10 mouse cellular contexts compared by ENCODE assay signal in the genomic region with DNA sequence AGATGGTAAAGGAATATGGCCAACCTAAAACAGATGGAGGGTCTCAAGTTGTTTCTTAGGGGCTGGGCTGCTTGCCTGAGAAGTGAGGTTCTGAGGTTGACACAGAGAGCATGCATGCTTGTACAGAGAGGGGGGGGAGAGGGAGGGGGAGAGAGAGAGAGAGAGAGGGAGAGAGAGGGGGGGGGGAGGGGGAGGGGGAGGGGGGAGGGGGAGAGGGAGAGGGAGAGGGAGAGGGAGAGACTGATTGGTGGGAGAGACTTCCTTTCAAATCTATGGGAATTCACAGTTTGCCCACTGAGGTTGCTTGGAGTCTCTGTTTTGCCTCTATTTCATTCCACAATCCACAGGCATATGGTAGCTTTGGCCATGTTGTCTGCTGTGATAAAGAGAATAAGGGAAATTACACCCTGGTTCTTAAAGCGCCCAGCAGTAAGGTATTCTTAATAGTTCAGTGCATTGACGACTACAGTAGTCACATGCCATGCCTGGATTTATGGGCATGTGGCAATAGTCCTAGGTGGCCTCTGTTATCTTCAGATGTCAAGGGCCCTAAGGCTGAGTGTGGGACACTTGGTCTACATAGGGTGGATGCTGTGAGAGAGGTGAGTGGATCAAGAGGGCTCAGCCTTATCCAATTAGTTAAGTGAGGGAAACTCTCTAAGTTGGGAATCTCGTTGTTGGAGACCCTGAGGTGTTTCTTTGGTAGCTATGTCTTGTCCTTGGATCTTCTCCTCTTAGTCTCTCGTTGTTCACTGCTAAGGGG. TPM values are rescaled to one million over a fixed set of nuclear protein-coding genes. Genes with fewer than 3 reads are reported as not detected.
DNase-seq lines count a peak whose midpoint lies in the region; ATAC-seq lines count a peak whose summit lies in the region.
"Had no signal": no experiment of that assay in that cellular context is flagged by ENCODE, and none has a peak within 500 bp of the region (broad histone marks: within the 10 kb centered on the region; RNA-seq: fewer than 3 reads in every experiment).

No protein-coding gene starts in this region.

- H3K9ac ChIP-seq in kidney, embryonic 14.5 days (ENCODE audit: low read depth, low read length), result no peak overlapping the region
- peak overlapping the region; percentile 87 for H3K9ac ChIP-seq in embryonic facial prominence, embryonic 13.5 days
- peak overlapping the region; percentile 93; the same call in 1 of the 2 replicates for H3K9ac ChIP-seq in intestine, embryonic 16.5 days (ENCODE audit: low read depth, low read length)

- H3K4me3 ChIP-seq in kidney, embryonic 14.5 days (ENCODE audit: low read length), result peak overlapping the region; percentile 89; the same call in 1 of the 2 replicates
- H3K4me3 ChIP-seq in embryonic facial prominence, embryonic 13.5 days, result peak overlapping the region; percentile 79
- H3K4me3 ChIP-seq in intestine, embryonic 16.5 days (ENCODE audit: low read length), result peak overlapping the region; percentile 90

- DNase-seq in kidney, postnatal 10 days, result no peak
- peak; percentile 43 for DNase-seq in naive thymus-derived CD4-positive, alpha-beta T cell, adult 2 months (ENCODE audit: low read depth)
- no peak for DNase-seq in left cerebral cortex, adult 18-20 months (ENCODE audit: low spot score in 2 of 2)
- no peak for DNase-seq in cerebellum, postnatal 36 days
- no peak for DNase-seq in right cerebral cortex, postnatal 4 days

- no peaks in the 10 kb centered on the region for H3K27me3 ChIP-seq in kidney, embryonic 14.5 days (ENCODE audit: control insufficient read depth, insufficient read depth, low read length)
- H3K27me3 ChIP-seq in embryonic facial prominence, embryonic 13.5 days, result no peaks in the 10 kb centered on the region
- H3K27me3 ChIP-seq in intestine, embryonic 16.5 days (replicated peaks; ENCODE audit: control insufficient read depth, insufficient read depth, low read length), result no peaks in the 10 kb centered on the region

- peak overlapping the region; percentile 64 for H3K4me2 ChIP-seq in kidney, embryonic 14.5 days (replicated peaks; ENCODE audit: low read depth, low read length)
- peak overlapping the region; percentile 69 for H3K4me2 ChIP-seq in embryonic facial prominence, embryonic 13.5 days
- peak overlapping the region; percentile 76 for H3K4me2 ChIP-seq in intestine, embryonic 16.5 days (ENCODE audit: low read depth, low read length)

- no peaks in the 10 kb centered on the region for H3K36me3 ChIP-seq in kidney, embryonic 14.5 days (ENCODE audit: control insufficient read depth, insufficient read depth, low read length)
- H3K36me3 ChIP-seq in embryonic facial prominence, embryonic 13.5 days, result no peaks in the 10 kb centered on the region
- no peaks in the 10 kb centered on the region for H3K36me3 ChIP-seq in intestine, embryonic 16.5 days (ENCODE audit: control insufficient read depth, insufficient read depth, low read length)

- H3K27ac ChIP-seq in kidney, embryonic 14.5 days (ENCODE audit: low read depth, low read length), result no peak overlapping the region
- H3K27ac ChIP-seq in embryonic facial prominence, embryonic 13.5 days, result peak overlapping the region; percentile 96; the same call in 1 of the 2 replicates
- H3K27ac ChIP-seq in intestine, embryonic 16.5 days (ENCODE audit: low read length), result peak overlapping the region; percentile 96; the same call in 1 of the 2 replicates

- WGBS in kidney, embryonic 14.5 days, result 43% methylated on average over 4 of the region's 4 CpGs
- WGBS in embryonic facial prominence, embryonic 13.5 days, result 40% methylated on average over 4 of the region's 4 CpGs
- 44% methylated on average over 4 of the region's 4 CpGs for WGBS in intestine, embryonic 16.5 days

- ATAC-seq in kidney, embryonic 14.5 days (ENCODE audit: low FRiP score, low TSS enrichment), result no peak
- no peak for ATAC-seq in embryonic facial prominence, embryonic 13.5 days (ENCODE audit: insufficient number of reproducible peaks, insufficient read depth, low FRiP score, low TSS enrichment, low read depth)
- no peak for ATAC-seq in intestine, embryonic 16.5 days

- no peaks in the 10 kb centered on the region for H3K9me3 ChIP-seq in kidney, embryonic 14.5 days (ENCODE audit: control insufficient read depth, low read length)
- H3K9me3 ChIP-seq in embryonic facial prominence, embryonic 13.5 days, result no peaks in the 10 kb centered on the region
- no peaks in the 10 kb centered on the region for H3K9me3 ChIP-seq in intestine, embryonic 16.5 days (ENCODE audit: control insufficient read depth, low read length)

- 0 out of 2 replicates have a peak, but pooled peaks cover 9% of the 10 kb centered on the region for H3K4me1 ChIP-seq in kidney, embryonic 14.5 days (ENCODE audit: control insufficient read depth, insufficient read depth, low read length)
- H3K4me1 ChIP-seq in embryonic facial prominence, embryonic 13.5 days, result peaks cover 18% of the 10 kb centered on the region
- H3K4me1 ChIP-seq in intestine, embryonic 16.5 days (ENCODE audit: control insufficient read depth, insufficient read depth, low read length), result peaks cover 17% of the 10 kb centered on the region

RNA-seq across cellular contexts. Expression of gene Klrb1b, which starts 15.4 kb away (rescaled TPM):
- not detected in 2 replicates for polyA plus RNA-seq in kidney, embryonic 14.5 days (2014; fragmentation: Nextera tagmentation; extraction: Ambion mirVana)
- 0.19 TPM in 1 of 2 replicates, not detected in the other for polyA plus RNA-seq in embryonic facial prominence, embryonic 13.5 days (2015; fragmentation: Nextera tagmentation; extraction: Ambion mirVana)
- 1.1 and 1.4 TPM in 2 replicates for polyA plus RNA-seq in intestine, embryonic 16.5 days (2015; fragmentation: Nextera tagmentation; extraction: Ambion mirVana)
- not detected for total RNA-seq in left cerebral cortex, adult 18-20 months (2021)
- total RNA-seq: gastrocnemius, postnatal 14 days had no signal

RNA-seq across cellular contexts. Expression of gene Gm44511, which starts 15.4 kb away (rescaled TPM):
- polyA plus RNA-seq in kidney, embryonic 14.5 days (2014; fragmentation: Nextera tagmentation; extraction: Ambion mirVana), result not detected in 2 replicates
- not detected in 2 replicates for polyA plus RNA-seq in embryonic facial prominence, embryonic 13.5 days (2015; fragmentation: Nextera tagmentation; extraction: Ambion mirVana)
- 0.38 TPM in 1 of 2 replicates, not detected in the other for polyA plus RNA-seq in intestine, embryonic 16.5 days (2015; fragmentation: Nextera tagmentation; extraction: Ambion mirVana)
- not detected for total RNA-seq in left cerebral cortex, adult 18-20 months (2021)
- total RNA-seq: gastrocnemius, postnatal 14 days had no signal

RNA-seq across cellular contexts. Expression of gene Clec2i, which starts 45.9 kb away (rescaled TPM):
- polyA plus RNA-seq in kidney, embryonic 14.5 days (2014; fragmentation: Nextera tagmentation; extraction: Ambion mirVana), result 0.23 TPM in 1 of 2 replicates, not detected in the other
- polyA plus RNA-seq in embryonic facial prominence, embryonic 13.5 days (2015; fragmentation: Nextera tagmentation; extraction: Ambion mirVana), result 0.19 and 0.20 TPM in 2 replicates
- polyA plus RNA-seq in intestine, embryonic 16.5 days (2015; fragmentation: Nextera tagmentation; extraction: Ambion mirVana), result 0.22 and 0.40 TPM in 2 replicates
- not detected for total RNA-seq in left cerebral cortex, adult 18-20 months (2021)
- total RNA-seq: gastrocnemius, postnatal 14 days had no signal
- polyA plus RNA-seq: small intestine, adult 2 months had no signal

RNA-seq across cellular contexts. Expression of gene BC035044, which starts 49.4 kb away (rescaled TPM):
- polyA plus RNA-seq in kidney, embryonic 14.5 days (2014; fragmentation: Nextera tagmentation; extraction: Ambion mirVana), result 0.64 and 0.76 TPM in 2 replicates
- 0.77 and 0.90 TPM in 2 replicates for polyA plus RNA-seq in embryonic facial prominence, embryonic 13.5 days (2015; fragmentation: Nextera tagmentation; extraction: Ambion mirVana)
- 1.6 and 1.9 TPM in 2 replicates for polyA plus RNA-seq in intestine, embryonic 16.5 days (2015; fragmentation: Nextera tagmentation; extraction: Ambion mirVana)
- total RNA-seq in left cerebral cortex, adult 18-20 months (2021), result 1 to 10 TPM; 1.1 to 1.9 TPM

RNA-seq across cellular contexts. Expression of gene Klrb1c, which starts 52.5 kb away (rescaled TPM):
- 0.61 TPM in 1 of 2 replicates, not detected in the other for polyA plus RNA-seq in kidney, embryonic 14.5 days (2014; fragmentation: Nextera tagmentation; extraction: Ambion mirVana)
- polyA plus RNA-seq in embryonic facial prominence, embryonic 13.5 days (2015; fragmentation: Nextera tagmentation; extraction: Ambion mirVana), result 0.10 TPM in 1 of 2 replicates, not detected in the other
- polyA plus RNA-seq in intestine, embryonic 16.5 days (2015; fragmentation: Nextera tagmentation; extraction: Ambion mirVana), result 0.13 and 0.38 TPM in 2 replicates
- total RNA-seq in left cerebral cortex, adult 18-20 months (2021), result not detected
- polyA plus RNA-seq: small intestine, adult 2 months had no signal
